Mouse (Mus musculus): ENCODE results near the gene Dus2.

The Dus2 gene

GRCm38 (mm10) chr8:106044151-106044550 is 53.0 kb downstream of the Dus2 start:
- DNase-seq (ENCODE audit: low spot score): peak; percentile 76

GRCm38 (mm10) chr8:106046872-106047559 is 55.9 kb downstream of the Dus2 start:
- DNase-seq (ENCODE audit: low spot score): no peak

DNA sequence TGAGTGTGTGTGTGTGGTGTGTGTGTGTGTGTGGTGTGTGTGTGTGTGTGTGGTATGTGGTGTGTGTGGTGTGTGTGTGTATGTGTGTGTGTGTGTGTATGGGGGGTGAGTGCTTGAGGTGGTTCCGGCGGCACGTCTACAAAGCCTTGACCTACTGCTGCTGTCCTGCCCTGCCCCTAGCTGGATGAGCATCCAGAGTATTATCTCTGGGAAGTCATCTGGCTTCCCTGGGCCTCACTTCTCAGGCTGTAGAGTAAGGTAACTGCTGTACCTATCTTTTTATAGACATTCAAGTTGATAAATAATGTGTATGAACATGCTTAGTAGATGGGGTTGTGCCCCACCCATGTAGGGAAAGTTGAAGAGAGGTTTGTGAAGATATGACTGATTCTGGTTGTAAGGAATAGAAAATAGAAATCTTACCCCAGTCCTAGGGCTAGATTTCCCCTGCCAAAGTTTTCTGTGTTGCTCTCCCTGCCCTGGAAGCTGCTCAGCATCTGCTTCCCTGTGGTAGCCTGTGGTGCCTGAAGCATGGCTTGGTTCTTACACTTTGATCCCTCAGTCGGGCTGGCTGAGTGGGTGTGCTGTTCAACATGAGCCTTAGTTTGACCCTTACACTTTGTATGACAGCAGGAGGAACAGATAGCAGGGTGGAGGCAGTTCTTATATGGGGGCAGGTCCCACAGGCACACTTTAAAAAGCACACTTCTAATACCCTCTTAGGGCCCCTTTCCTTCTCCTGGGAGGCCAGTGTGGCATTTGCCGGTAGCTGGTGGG is 56.9 kb downstream of the Dus2 start:
- no peak for DNase-seq (ENCODE audit: low spot score)

DNA sequence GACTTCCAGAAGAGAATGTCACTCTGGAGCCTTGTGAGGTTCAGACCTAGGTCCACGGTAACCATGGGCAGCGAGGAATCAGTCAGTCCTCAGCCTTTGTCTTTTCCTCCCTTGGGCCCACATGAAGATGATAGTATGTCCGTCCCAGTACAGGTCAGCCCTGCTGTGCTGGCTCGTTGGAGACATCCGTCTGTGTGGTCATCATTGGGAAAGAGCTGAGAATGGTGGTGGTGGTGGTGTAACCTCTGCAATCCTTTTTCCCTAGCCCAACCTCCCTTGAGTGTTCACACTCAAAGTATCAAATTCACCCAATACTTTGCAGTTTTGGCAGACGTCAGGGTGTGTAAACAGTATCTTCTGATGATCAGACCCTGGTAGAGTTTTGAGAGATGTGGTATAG is 58.7 kb downstream of the Dus2 start:
- no peak for DNase-seq (ENCODE audit: low spot score)

DNA sequence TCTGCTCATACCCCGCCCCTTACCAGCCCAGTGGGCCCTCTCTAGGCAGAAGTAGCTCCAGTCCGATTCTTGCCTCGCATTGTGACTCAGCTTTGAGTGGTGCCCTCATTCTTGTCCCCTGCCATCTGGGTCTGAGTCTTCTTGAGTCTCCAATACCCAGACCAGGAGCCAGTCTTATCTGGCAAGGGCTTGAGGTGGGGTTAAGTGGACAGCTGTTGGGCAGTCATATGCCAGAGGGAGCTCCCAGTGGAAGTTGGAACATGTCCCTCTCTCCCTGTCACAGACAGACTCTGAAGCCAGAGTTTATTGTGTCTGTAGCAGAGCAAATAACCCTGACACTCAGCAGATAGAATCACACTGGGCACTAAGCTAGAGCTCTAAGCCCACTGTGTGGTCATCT is 59.9 kb downstream of the Dus2 start:
- no peak for DNase-seq (ENCODE audit: low spot score)

GRCm38 (mm10) chr8:106052510-106053089 is 61.5 kb downstream of the Dus2 start:
- DNase-seq (ENCODE audit: low spot score): no peak

- no peak for DNase-seq (ENCODE audit: low spot score)
Observed at GRCm38 (mm10) chr8:106054190-106054811, 63.2 kb downstream of the Dus2 start.

- no peak for DNase-seq (ENCODE audit: low spot score)
Observed at GRCm38 (mm10) chr8:106055038-106055437, 63.9 kb downstream of the Dus2 start.

GRCm38 (mm10) chr8:106056455-106056982 is 65.4 kb downstream of the Dus2 start:
- no peak for DNase-seq (ENCODE audit: low spot score)

- DNase-seq (ENCODE audit: low spot score): peak; percentile 98
Observed at GRCm38 (mm10) chr8:106058731-106059612, 67.8 kb downstream of the Dus2 start, which contains the start of gene Nfatc3. Gene Nfatc3, plus strand, starts transcription at chr8:106058840.

GRCm38 (mm10) chr8:106059613-106060371 is 68.7 kb downstream of the Dus2 start:
- DNase-seq (ENCODE audit: low spot score): peak; percentile 73

DNA sequence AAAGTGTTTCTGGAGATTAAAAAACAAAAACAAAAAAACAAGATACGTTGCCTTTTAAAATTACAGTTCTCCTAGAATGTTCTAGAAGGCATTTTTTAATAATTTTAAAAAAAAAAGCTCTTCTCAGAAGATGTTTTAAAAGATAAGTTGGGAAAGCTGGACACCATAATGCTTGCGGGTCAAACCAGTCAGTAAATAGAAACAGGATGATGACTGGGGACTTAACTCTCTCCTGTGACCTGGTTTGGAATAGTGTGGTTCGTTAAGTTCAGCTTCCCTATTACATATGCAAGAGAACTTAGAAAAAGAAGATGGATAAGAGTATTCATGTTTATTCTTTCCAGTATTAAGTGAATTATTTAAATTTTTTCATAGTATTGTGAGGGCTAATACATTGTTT is 69.4 kb downstream of the Dus2 start:
- no peak for DNase-seq (ENCODE audit: low spot score)

GRCm38 (mm10) chr8:106061686-106062085 is 70.5 kb downstream of the Dus2 start:
- no peak for DNase-seq (ENCODE audit: low spot score)

GRCm38 (mm10) chr8:106063046-106063445 is 71.9 kb downstream of the Dus2 start:
- DNase-seq (ENCODE audit: low spot score): no peak

DNA sequence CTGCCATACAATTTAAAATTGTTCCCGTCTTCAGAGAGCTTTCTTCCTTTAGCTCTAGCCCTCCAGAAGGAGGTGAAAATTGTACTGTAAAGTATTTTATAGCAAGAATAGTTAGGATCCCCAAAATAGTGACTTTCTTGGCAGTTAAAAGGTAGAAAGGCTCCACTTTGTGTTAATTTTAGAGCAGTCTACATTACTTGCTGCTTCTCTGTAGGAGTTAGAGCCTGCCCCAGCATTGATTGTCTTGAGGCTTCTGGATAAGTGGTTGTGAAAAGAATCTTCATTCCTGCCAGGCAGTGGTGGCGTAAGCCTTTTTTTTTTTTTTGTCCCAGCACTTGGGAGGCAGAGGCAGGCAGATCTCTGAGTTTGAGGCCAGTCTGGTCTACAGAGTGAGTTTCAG is 75.6 kb downstream of the Dus2 start:
- DNase-seq (ENCODE audit: low spot score): no peak

GRCm38 (mm10) chr8:106069565-106069964 is 78.4 kb downstream of the Dus2 start:
- no peak for DNase-seq (ENCODE audit: low spot score)

DNA sequence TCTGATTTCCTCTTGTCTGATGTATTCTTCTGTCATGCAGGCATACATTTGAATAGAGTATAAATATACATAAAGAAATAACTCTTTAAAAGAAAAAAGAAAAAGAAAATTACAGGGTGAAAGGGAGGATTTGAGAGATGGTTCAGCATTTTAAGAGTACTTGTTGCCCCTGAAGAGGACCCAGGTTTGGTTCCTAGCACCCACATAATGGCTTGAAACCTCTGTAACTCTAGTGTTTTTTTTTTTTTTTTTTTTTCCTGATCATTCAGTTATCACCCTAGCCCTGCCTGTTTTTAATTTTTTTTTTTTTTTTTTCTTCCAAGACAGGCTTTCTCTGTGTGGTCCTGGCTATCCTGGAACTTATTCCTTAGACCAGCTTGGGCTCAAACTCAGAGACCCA is 81.0 kb downstream of the Dus2 start:
- no peak for DNase-seq (ENCODE audit: low spot score)

DNA sequence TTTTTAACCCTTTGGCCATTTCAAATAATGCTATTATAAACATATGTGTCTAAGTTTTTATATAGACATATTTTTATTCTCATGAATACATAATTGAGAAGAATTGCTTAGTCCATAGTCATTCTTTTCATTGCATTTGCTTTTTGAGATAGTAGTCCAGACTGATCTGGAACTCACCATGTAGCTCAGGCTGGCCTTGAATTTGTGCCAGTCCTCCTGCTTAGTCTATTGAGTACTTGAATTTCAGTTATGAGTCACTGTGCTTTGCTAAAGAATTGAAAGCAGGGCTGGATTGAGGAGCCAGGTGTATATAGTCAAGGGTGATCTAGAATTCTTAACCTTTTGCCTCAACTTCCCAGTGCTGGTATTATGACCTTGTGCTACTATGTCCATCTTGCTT is 83.1 kb downstream of the Dus2 start:
- DNase-seq (ENCODE audit: low spot score): no peak

GRCm38 (mm10) chr8:106074659-106075058 is 83.5 kb downstream of the Dus2 start:
- no peak for DNase-seq (ENCODE audit: low spot score)

DNA sequence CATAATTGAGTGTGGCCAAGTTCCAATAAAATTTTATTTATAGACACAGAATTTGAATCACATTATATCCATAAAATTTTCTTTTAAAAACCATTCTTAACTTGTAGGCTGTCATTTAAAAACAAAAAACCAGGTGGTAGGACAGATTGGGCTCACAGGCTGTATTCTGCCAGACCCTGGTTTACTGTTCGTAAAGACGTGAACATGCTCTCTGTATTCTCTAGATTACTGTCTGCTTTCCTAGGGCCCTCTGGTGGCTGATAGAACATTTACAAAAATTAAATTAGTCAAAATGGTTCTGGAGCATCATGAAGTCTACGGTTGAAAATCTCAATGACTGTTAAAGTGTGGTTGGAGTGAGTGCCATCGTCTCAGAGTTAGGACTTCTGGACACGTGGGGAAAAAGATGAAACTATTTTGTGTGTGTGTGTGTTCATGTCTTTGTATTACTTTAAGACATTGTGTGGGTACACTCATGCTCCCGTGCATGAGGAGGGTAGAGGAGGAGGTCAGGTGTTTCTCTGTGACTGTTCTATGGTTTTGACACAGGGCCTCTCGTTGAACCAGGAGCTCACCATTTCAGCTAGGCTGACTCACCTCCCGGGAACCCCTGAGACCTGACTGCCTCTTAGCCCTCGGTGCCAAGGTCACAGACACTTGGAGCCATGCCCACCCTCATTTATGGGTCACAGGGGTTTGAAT is 84.2 kb downstream of the Dus2 start:
- DNase-seq (ENCODE audit: low spot score): no peak
